Mouse (Mus musculus) CH12.LX (cell line): ENCODE results near the gene Gsdma3. TPM values are rescaled to one million over a fixed set of nuclear protein-coding genes. Genes with fewer than 3 reads are reported as not detected.

Source experiments
- DNase-seq: peaks from one replicate; pipeline ENCODE4 v3.0.0-alpha.2; 2013; ENCODE audit errors: extremely low read depth
- H3K27ac ChIP-seq: 2 replicates; pipeline ENCODE4 v1.5.1; 2012; ENCODE audit warnings: low read depth, mild to moderate bottlenecking, control low read depth, moderate library complexity; ENCODE audit not compliant: insufficient read depth
- H3K27me3 ChIP-seq: replicated peaks from 2 replicates; pipeline ENCODE3; 2012; ENCODE audit warnings: inconsistent platforms
- H3K36me3 ChIP-seq, 2 experiments: replicated peaks in 1 of 2; 2 replicates each; pipeline versions ENCODE3 to v1.6.1; 2012; ENCODE audit warnings: inconsistent platforms in 1 of 2, low read length in 1 of 2, mild to moderate bottlenecking in 1 of 2, mixed read lengths in 1 of 2, moderate library complexity in 1 of 2; ENCODE audit not compliant: control insufficient read depth in 1 of 2, insufficient read depth in 1 of 2
- H3K4me1 ChIP-seq, 2 experiments: 2 replicates each; pipeline ENCODE4 v1.6.1; 2012; ENCODE audit warnings: inconsistent platforms in 1 of 2, moderate library complexity in 1 of 2; ENCODE audit not compliant: insufficient read depth in 2 of 2, control insufficient read depth in 1 of 2
- H3K4me2 ChIP-seq: 2 replicates; pipeline ENCODE4 v1.6.1; 2012; ENCODE audit warnings: low read depth, mild to moderate bottlenecking, control low read depth; ENCODE audit not compliant: poor library complexity, insufficient read depth, severe bottlenecking
- H3K4me3 ChIP-seq, 3 experiments: fragments of 150-350 bp in 1 of 3; sonication (generic) in 1 of 3; replicated peaks in 1 of 3; 2 replicates each; pipeline versions ENCODE3 to v1.5.1; 2011 to 2012; ENCODE audit warnings: low read depth in 2 of 3, low read length in 2 of 3, mild to moderate bottlenecking in 2 of 3, moderate library complexity in 2 of 3, control low read depth in 1 of 3, improper control_type of control experiment in 1 of 3, inconsistent platforms in 1 of 3, mixed read lengths in 1 of 3; ENCODE audit not compliant: poor library complexity in 1 of 3
- H3K79me2 ChIP-seq: replicated peaks from 2 replicates; pipeline ENCODE4 v1.6.1; 2012; ENCODE audit warnings: mild to moderate bottlenecking, moderate library complexity; ENCODE audit not compliant: control insufficient read depth, poor library complexity, insufficient read depth, severe bottlenecking; ENCODE audit errors: extremely low read depth
- H3K9ac ChIP-seq: 2 replicates; pipeline ENCODE4 v1.6.1; 2012; ENCODE audit warnings: low read depth, mild to moderate bottlenecking, control low read depth, moderate library complexity; ENCODE audit not compliant: insufficient read depth
- H3K9me3 ChIP-seq: replicated peaks from 2 replicates; pipeline ENCODE3; 2012; ENCODE audit warnings: low read length, inconsistent platforms, mixed read lengths
- BHLHE40 ChIP-seq: IDR thresholded peaks from 2 replicates; pipeline ENCODE4 v1.6.1; 2011; ENCODE audit warnings: mild to moderate bottlenecking, low read depth, low read length, improper control_type of control experiment
- CHD1 ChIP-seq: IDR thresholded peaks from 2 replicates; pipeline ENCODE4 v1.6.1; 2012; ENCODE audit warnings: low read depth, low read length, improper control_type of control experiment, inconsistent platforms
- CHD2 ChIP-seq: IDR thresholded peaks from 2 replicates; pipeline ENCODE4 v1.6.1; 2011; ENCODE audit warnings: low read length, improper control_type of control experiment
- CTCF ChIP-seq, 2 experiments: IDR thresholded peaks in 1 of 2; conservative IDR thresholded peaks in 1 of 2; 2 replicates each; pipeline ENCODE4 v1.5.1; 2011 to 2012; ENCODE audit warnings: low read depth in 2 of 2, low read length in 2 of 2, improper control_type of control experiment in 1 of 2, inconsistent platforms in 1 of 2, mild to moderate bottlenecking in 1 of 2, moderate library complexity in 1 of 2
- E2F4 ChIP-seq: IDR thresholded peaks from 2 replicates; pipeline ENCODE4 v1.6.1; 2011; ENCODE audit warnings: low read depth, low read length, improper control_type of control experiment; ENCODE audit not compliant: insufficient replicate concordance
- ELF1 ChIP-seq: IDR thresholded peaks from 2 replicates; pipeline ENCODE4 v1.6.1; 2014; ENCODE audit warnings: low read depth, mild to moderate bottlenecking, inconsistent platforms, low read length, improper control_type of control experiment
- EP300 ChIP-seq: IDR thresholded peaks from 2 replicates; pipeline ENCODE4 v1.6.1; 2011; ENCODE audit warnings: low read length, improper control_type of control experiment
- ETS1 ChIP-seq: conservative IDR thresholded peaks from 2 replicates; pipeline ENCODE4 v1.6.1; 2012; ENCODE audit warnings: low read depth, mild to moderate bottlenecking, inconsistent platforms, low read length, improper control_type of control experiment, moderate library complexity
- GABPA ChIP-seq: IDR thresholded peaks from 2 replicates; pipeline ENCODE4 v1.6.1; 2012; ENCODE audit warnings: low read depth, low read length, improper control_type of control experiment, inconsistent platforms; ENCODE audit not compliant: insufficient replicate concordance
- HCFC1 ChIP-seq: IDR thresholded peaks from 2 replicates; pipeline ENCODE4 v1.6.1; 2012; ENCODE audit warnings: low read depth, mild to moderate bottlenecking, inconsistent platforms, low read length, improper control_type of control experiment
- IRF4 ChIP-seq: IDR thresholded peaks from 2 replicates; pipeline ENCODE4 v1.6.1; 2014; ENCODE audit warnings: low read depth, mild to moderate bottlenecking, inconsistent platforms, low read length, improper control_type of control experiment
- JUN ChIP-seq: IDR thresholded peaks from 2 replicates; pipeline ENCODE4 v1.6.1; 2011; ENCODE audit warnings: low read depth, mild to moderate bottlenecking, low read length, improper control_type of control experiment, moderate library complexity; ENCODE audit not compliant: insufficient read depth
- JUND ChIP-seq: conservative IDR thresholded peaks from 2 replicates; pipeline ENCODE4 v1.6.1; 2011; ENCODE audit warnings: low read depth, low read length, improper control_type of control experiment
- KAT2A ChIP-seq: IDR thresholded peaks from 2 replicates; pipeline ENCODE4 v1.6.1; 2012; ENCODE audit warnings: low read length, improper control_type of control experiment, inconsistent platforms; ENCODE audit not compliant: insufficient replicate concordance
- MAFK ChIP-seq: IDR thresholded peaks from 2 replicates; pipeline ENCODE4 v1.6.1; 2011; ENCODE audit warnings: low read length, improper control_type of control experiment; ENCODE audit not compliant: insufficient replicate concordance
- MAX ChIP-seq: IDR thresholded peaks from 2 replicates; pipeline ENCODE4 v1.6.1; 2011; ENCODE audit warnings: low read length, improper control_type of control experiment
- MAZ ChIP-seq: IDR thresholded peaks from 2 replicates; pipeline ENCODE4 v1.6.1; 2012; ENCODE audit warnings: low read depth, mild to moderate bottlenecking, inconsistent platforms, low read length, improper control_type of control experiment, moderate library complexity
- MEF2A ChIP-seq: IDR thresholded peaks from 2 replicates; pipeline ENCODE4 v1.6.1; 2014; ENCODE audit warnings: low read depth, mild to moderate bottlenecking, inconsistent platforms, low read length, improper control_type of control experiment, borderline replicate concordance
- MXI1 ChIP-seq: IDR thresholded peaks from 2 replicates; pipeline ENCODE4 v1.6.1; 2011; ENCODE audit warnings: mild to moderate bottlenecking, low read depth, low read length, improper control_type of control experiment
- MYC ChIP-seq: IDR thresholded peaks from 2 replicates; pipeline ENCODE4 v1.6.1; 2011; ENCODE audit warnings: low read depth, mild to moderate bottlenecking, improper control_type of control experiment, low read length
- NELFE ChIP-seq: IDR thresholded peaks from 2 replicates; pipeline ENCODE4 v1.6.1; 2011; ENCODE audit warnings: low read depth, low read length, improper control_type of control experiment
- NRF1 ChIP-seq: IDR thresholded peaks from 2 replicates; pipeline ENCODE4 v1.6.1; 2014; ENCODE audit warnings: low read depth, mild to moderate bottlenecking, inconsistent platforms, low read length, improper control_type of control experiment, moderate library complexity
- PAX5 ChIP-seq: IDR thresholded peaks from 2 replicates; pipeline ENCODE4 v1.6.1; 2012; ENCODE audit warnings: low read length, inconsistent platforms, mixed read lengths
- POLR2A ChIP-seq: IDR thresholded peaks from 2 replicates; pipeline ENCODE4 v1.6.1; 2011; ENCODE audit warnings: low read depth, mild to moderate bottlenecking, improper control_type of control experiment, low read length
- POLR2AphosphoS2 ChIP-seq: IDR thresholded peaks from 2 replicates; pipeline ENCODE4 v1.6.1; 2011; ENCODE audit warnings: low read depth, low read length, improper control_type of control experiment
- RAD21 ChIP-seq: IDR thresholded peaks from 2 replicates; pipeline ENCODE4 v1.6.1; 2011; ENCODE audit warnings: low read depth, mild to moderate bottlenecking, low read length, improper control_type of control experiment, moderate library complexity
- RCOR1 ChIP-seq: conservative IDR thresholded peaks from 2 replicates; pipeline ENCODE4 v1.6.1; 2012; ENCODE audit warnings: low read depth, mild to moderate bottlenecking, inconsistent platforms, low read length, improper control_type of control experiment
- SIN3A ChIP-seq: IDR thresholded peaks from 2 replicates; pipeline ENCODE4 v1.6.1; 2012; ENCODE audit warnings: low read length, improper control_type of control experiment, inconsistent platforms
- SMC3 ChIP-seq: IDR thresholded peaks from 2 replicates; pipeline ENCODE4 v1.6.1; 2011; ENCODE audit warnings: low read depth, low read length, improper control_type of control experiment
- TBP ChIP-seq: conservative IDR thresholded peaks from 2 replicates; pipeline ENCODE4 v1.6.1; 2011; ENCODE audit warnings: low read depth, low read length, improper control_type of control experiment
- TCF12 ChIP-seq: IDR thresholded peaks from 2 replicates; pipeline ENCODE4 v1.6.1; 2014; ENCODE audit warnings: low read depth, mild to moderate bottlenecking, inconsistent platforms, low read length, improper control_type of control experiment
- UBTF ChIP-seq: IDR thresholded peaks from 2 replicates; pipeline ENCODE4 v1.6.1; 2012; ENCODE audit warnings: low read depth, mild to moderate bottlenecking, inconsistent platforms, low read length, improper control_type of control experiment, moderate library complexity
- USF1 ChIP-seq: IDR thresholded peaks from 2 replicates; pipeline ENCODE4 v1.6.1; 2014; ENCODE audit warnings: low read depth, mild to moderate bottlenecking, inconsistent platforms, low read length, improper control_type of control experiment
- USF2 ChIP-seq: conservative IDR thresholded peaks from 2 replicates; pipeline ENCODE4 v1.6.1; 2011; ENCODE audit warnings: low read depth, low read length, improper control_type of control experiment
- ZC3H11A ChIP-seq: IDR thresholded peaks from 2 replicates; pipeline ENCODE4 v1.6.1; 2012; ENCODE audit warnings: low read depth, mild to moderate bottlenecking, inconsistent platforms, low read length, improper control_type of control experiment
- ZKSCAN1 ChIP-seq: IDR thresholded peaks from 2 replicates; pipeline ENCODE4 v1.6.1; 2012; ENCODE audit warnings: low read depth, inconsistent platforms, low read length, improper control_type of control experiment, borderline replicate concordance
- ZMIZ1 ChIP-seq: IDR thresholded peaks from 2 replicates; pipeline ENCODE4 v1.6.1; 2012; ENCODE audit warnings: low read depth, mild to moderate bottlenecking, inconsistent platforms, low read length, improper control_type of control experiment
- ZNF384 ChIP-seq: IDR thresholded peaks from 2 replicates; pipeline ENCODE4 v1.6.1; 2012; ENCODE audit warnings: low read depth, low read length, improper control_type of control experiment, inconsistent platforms
- dilution Hi-C: fragments of 300-500 bp; cut with MboI; formaldehyde crosslinking; loops from 2 replicates; pipeline ENCODE4 v1.14.3; 2020; ENCODE audit warnings: low sequenced_read_pairs; ENCODE audit not compliant: extremely low pct_unique_long_range_greater_than_20kb, extremely low pct_ligation_motif_present
- in situ Hi-C: fragments of 300-500 bp; cut with MboI; formaldehyde crosslinking; loops from 3 replicates; pipeline ENCODE4 v1.14.3; 2019; ENCODE audit warnings: low sequenced_read_pairs, low pct_ligation_motif_present, low pct_unique_long_range_greater_than_20kb, mixed read lengths
- polyA plus RNA-seq: library from polyadenylated mRNA; unstranded; fragments of >175 nt; gene quantifications from 2 replicates; pipeline ENCODE4 v1.2.1, GENCODE M21; 2012; ENCODE audit warnings: low read depth; ENCODE audit not compliant: insufficient read length
- total RNA-seq, 2 experiments: library from RNA; depleted of rRNA; stranded (reverse); fragments of 300-350 nt in 1 of 2; fragments of >200 nt in 1 of 2; gene quantifications; 2 replicates each; pipeline ENCODE4 v1.2.3; 2012 to 2014

Gene Gsdma3
- total and polyA plus RNA-seq, 3 experiments = not detected

- DNase-seq = peak; percentile 88
- in situ Hi-C loops = loop anchor here (5.0 kb wide), 1 partner anchor 193 kb away; no protein-coding TSS in a partner anchor
- Histone ChIP-seq H3K9ac (no peak overlapping the region), H3K79me2 (no peaks in the 10 kb centered on the region), H3K4me3 (no peak overlapping the region), H3K4me1 (peaks cover 4 to 6% of the 10 kb centered on the region in 2 experiments; a peak in 3 of 4 replicates)
- TF ChIP-seq ETS1 (peak; percentile 29; the same call in 1 of the 2 replicates), PAX5 (no peak), JUND (peak; percentile 25; the same call in 1 of the 2 replicates), ZKSCAN1 (no peak), EP300 (peak; percentile 65; the same call in 1 of the 2 replicates), ZC3H11A (no peak), KAT2A (no peak), CTCF (conservative IDR thresholded peaks at IDR 0.05 in 1 of 2, IDR thresholded peaks at IDR 0.05 in 1 of 2; ENCODE audit: low read depth in 2 of 2, low read length in 2 of 2) (peak; percentile 89 to 91), ZMIZ1 (no peak), RCOR1 (no peak), IRF4 (peak; percentile 51; the same call in 1 of the 2 replicates), CHD2 (no peak), NRF1 (0 out of 2 replicates have a peak, but pooled peaks have one; percentile 28), POLR2AphosphoS2 (no peak), MAX (0 out of 2 replicates have a peak, but pooled peaks have one; percentile 35), TCF12 (no peak), USF1 (no peak), MAZ (no peak), POLR2A (no peak), SIN3A (no peak), SMC3 (peak; percentile 83), JUN (no peak), BHLHE40 (peak; percentile 88), RAD21 (peak; percentile 58), MXI1 (no peak), CHD1 (no peak), NELFE (no peak; the same call in 1 of the 2 replicates), E2F4 (no peak), TBP (0 out of 2 replicates have a peak, but pooled peaks have one; percentile 42), HCFC1 (peak; percentile 23; the same call in 1 of the 2 replicates), GABPA (no peak), MYC (peak; percentile 73), ZNF384 (no peak; the same call in 1 of the 2 replicates), MAFK (no peak), ELF1 (peak; percentile 62; the same call in 1 of the 2 replicates), USF2 (no peak), MEF2A (peak; percentile 53; the same call in 1 of the 2 replicates), UBTF (no peak)
- TF ChIP-seq, all 38 proteins: peak for 15
- peaks cover 52% of the 10 kb centered on the region for H3K27me3 ChIP-seq
- H3K36me3 ChIP-seq = no peaks in the 10 kb centered on the region
- no peaks in the 10 kb centered on the region for H3K9me3 ChIP-seq
- dilution Hi-C loops = no loop called here
- H3K27ac ChIP-seq = no peak overlapping the region
- peak overlapping the region; percentile 71; the same call in 1 of the 2 replicates for H3K4me2 ChIP-seq
Observed at GRCm38 (mm10) chr11:98660517-98660916, 34.4 kb downstream of the Gsdma3 start.
